Mouse (Mus musculus) c-Kit-positive CD71-positive TER-119-positive erythroid progenitor cells, embryonic 14.5 days (primary cell): ENCODE data around the gene Rbm20.
"Not testable (repeated sequence)": the region's sequence is repeated elsewhere in the genome, so short reads cannot be mapped to it uniquely, and the experiment has no call there.

Experiments
- DNase-seq: peaks from one replicate; pipeline ENCODE4 v3.0.0-alpha.2; 2013; ENCODE audit warnings: low spot score

Gene Rbm20

DNA sequence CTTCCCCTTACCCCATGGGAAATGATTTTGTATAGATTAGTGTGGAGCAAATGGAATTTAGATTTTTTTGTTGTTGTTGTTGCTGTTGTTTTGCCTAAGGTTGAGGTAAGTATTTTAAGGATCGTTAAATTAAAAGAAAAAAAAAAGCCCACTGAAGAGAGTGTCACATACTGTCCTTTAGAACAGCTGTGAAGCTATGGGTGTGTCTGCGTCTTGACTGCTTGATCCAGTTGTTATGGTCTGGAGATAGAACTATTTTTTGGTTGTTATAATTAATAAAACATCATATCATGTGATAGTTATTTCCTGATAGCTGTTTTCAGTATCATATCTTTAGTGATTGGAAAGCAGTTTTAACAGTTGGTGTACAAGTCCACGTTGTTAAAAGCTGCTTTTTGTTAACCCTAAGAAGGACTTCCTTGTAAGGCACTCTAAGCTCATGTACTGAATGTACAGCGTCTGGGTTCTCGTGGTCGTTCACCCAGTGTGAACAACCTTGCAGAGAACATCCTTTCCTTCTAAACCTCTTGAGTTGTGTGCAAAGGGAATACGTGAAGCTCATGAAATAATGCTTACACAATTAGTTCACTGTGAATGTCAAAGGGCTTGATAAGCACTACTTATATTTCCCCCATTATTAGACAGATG is 227.9 kb downstream of the Rbm20 start:
- DNase-seq: no peak

- no peak for DNase-seq
Observed at GRCm38 (mm10) chr19:53906033-53906702, 229.1 kb downstream of the Rbm20 start.

GRCm38 (mm10) chr19:53906703-53907070 is 229.6 kb downstream of the Rbm20 start:
- not testable (repeated sequence) for DNase-seq

DNA sequence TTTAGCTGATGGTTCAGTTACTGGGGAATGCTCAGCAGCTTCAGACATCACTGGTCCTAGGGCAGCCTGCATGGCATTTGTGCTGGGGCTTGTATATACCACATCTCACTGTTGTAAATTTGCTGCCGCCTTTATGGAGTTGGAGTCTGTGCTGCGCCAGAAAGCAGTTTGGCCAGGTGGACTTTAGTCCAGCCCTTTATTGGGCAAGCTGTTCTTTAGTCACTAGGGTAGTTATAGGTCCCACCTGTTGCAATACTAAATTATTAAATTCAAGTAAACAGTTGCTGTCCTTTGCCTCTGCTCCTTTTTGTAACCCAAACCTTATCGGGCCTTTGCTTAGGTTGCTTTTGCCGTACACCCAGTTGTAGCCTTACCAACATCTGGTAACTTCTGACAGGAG is 237.8 kb downstream of the Rbm20 start:
- DNase-seq: no peak
